Mouse (Mus musculus) limb, embryonic 14.5 days (tissue): ENCODE measurements around the gene Pcx. TPM values are rescaled to one million over a fixed set of nuclear protein-coding genes. Genes with fewer than 3 reads are reported as not detected.

Source experiments
- ATAC-seq: fragments of 200-750 bp; cut with Nextera tagmentation; 2 replicates; pipeline ENCODE4 v1.8.0; 2017; ENCODE audit warnings: low read depth, moderate number of reproducible peaks, moderate TSS enrichment; ENCODE audit not compliant: low FRiP score
- DNase-seq: peaks from one replicate; pipeline ENCODE4 v3.0.0-alpha.2; 2015; ENCODE audit warnings: low spot score
- H3K27ac ChIP-seq: fragments of 300-500 bp; sonication (generic); replicated peaks from 2 replicates; pipeline ENCODE4 v1.5.1; 2014; ENCODE audit warnings: low read depth, mild to moderate bottlenecking, low read length, moderate library complexity, mixed read lengths
- H3K27me3 ChIP-seq: fragments of 300-500 bp; sonication (generic); 2 replicates; pipeline ENCODE4 v1.6.1; 2014; ENCODE audit warnings: low read length, mixed read lengths; ENCODE audit not compliant: control insufficient read depth, insufficient read depth
- H3K36me3 ChIP-seq: fragments of 300-500 bp; sonication (generic); 2 replicates; pipeline ENCODE4 v1.6.1; 2014; ENCODE audit warnings: mild to moderate bottlenecking, low read length, moderate library complexity, mixed read lengths; ENCODE audit not compliant: control insufficient read depth, insufficient read depth
- H3K4me1 ChIP-seq: fragments of 300-500 bp; sonication (generic); 2 replicates; pipeline ENCODE4 v1.6.1; 2014; ENCODE audit warnings: antibody characterized with exemption, low read length, mixed read lengths; ENCODE audit not compliant: control insufficient read depth, insufficient read depth
- H3K4me2 ChIP-seq: fragments of 300-500 bp; sonication (generic); replicated peaks from 2 replicates; pipeline ENCODE4 v1.6.1; 2014; ENCODE audit warnings: low read depth, mild to moderate bottlenecking, low read length, moderate library complexity; ENCODE audit not compliant: severe bottlenecking
- H3K4me3 ChIP-seq: fragments of 300-500 bp; sonication (generic); replicated peaks from 2 replicates; pipeline ENCODE4 v1.5.1; 2014; ENCODE audit warnings: low read length
- H3K9ac ChIP-seq: fragments of 300-500 bp; sonication (generic); 2 replicates; pipeline ENCODE4 v1.6.1; 2014; ENCODE audit warnings: mild to moderate bottlenecking, low read depth, low read length, moderate library complexity; ENCODE audit not compliant: severe bottlenecking
- H3K9me3 ChIP-seq: fragments of 300-500 bp; sonication (generic); 2 replicates; pipeline ENCODE4 v1.6.1; 2016; ENCODE audit warnings: low read length; ENCODE audit not compliant: control insufficient read depth
- POLR2A ChIP-seq: fragments of 200-500 bp; IDR thresholded peaks from 2 replicates; pipeline ENCODE4 v1.8.0; 2012; ENCODE audit warnings: inconsistent platforms, mild to moderate bottlenecking, moderate library complexity, borderline replicate concordance; ENCODE audit not compliant: insufficient read depth, insufficient read length; ENCODE audit errors: extremely low read depth
- WGBS: fragments of 180-500 bp; shearing (Covaris S2); extraction: QIAGEN DNeasy Blood & Tissue Kit; methylation state at CpG from one replicate; pipeline ENCODE4 v1.1.7; 2014; 5-methylcytosine and 5-hydroxymethylcytosine counted together
- polyA plus RNA-seq, 2 experiments: library from polyadenylated mRNA; depleted of rRNA in 1 of 2; stranded (reverse) in 1 of 2; unstranded in 1 of 2; fragments of >200 nt; fragmentation: Nextera tagmentation in 1 of 2; extraction: Ambion mirVana in 1 of 2; gene quantifications; 2 replicates each; pipeline versions ENCODE4 v1.2.1 to v1.2.3; 2012 to 2014

The Pcx gene
- polyA plus RNA-seq, 2 experiments, result 11.8 to 14.8 TPM

DNA sequence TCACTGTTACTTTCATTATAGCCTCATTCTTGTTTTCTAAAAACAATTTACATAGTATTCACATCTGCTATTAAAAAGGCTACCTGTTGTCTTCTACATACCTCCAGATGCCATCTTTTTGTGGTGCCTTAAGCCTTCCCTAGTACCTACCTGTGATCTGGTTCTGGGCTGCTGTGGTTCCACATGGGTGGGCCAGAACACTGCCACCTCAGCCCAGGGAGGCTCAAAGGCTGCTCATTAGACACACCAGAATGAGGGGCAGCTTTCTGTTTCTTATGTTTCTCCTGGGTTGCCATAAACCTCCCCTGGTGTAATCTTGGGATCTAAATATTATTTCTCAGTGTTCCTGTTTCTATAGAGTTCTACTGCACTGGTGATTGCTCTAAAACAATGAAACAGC, 31.8 kb downstream of the Pcx start:
- no peaks in the 10 kb centered on the region for H3K36me3 ChIP-seq
- H3K9me3 ChIP-seq, result no peaks in the 10 kb centered on the region
- no peak overlapping the region for H3K4me2 ChIP-seq
- no peak overlapping the region for H3K27ac ChIP-seq
- H3K4me3 ChIP-seq, result no peak overlapping the region
- DNase-seq (no peak), ATAC-seq (no peak)
- no peak overlapping the region for H3K9ac ChIP-seq
- no peaks in the 10 kb centered on the region for H3K27me3 ChIP-seq
- TF ChIP-seq POLR2A, result no peak
- H3K4me1 ChIP-seq, result no peaks in the 10 kb centered on the region

DNA sequence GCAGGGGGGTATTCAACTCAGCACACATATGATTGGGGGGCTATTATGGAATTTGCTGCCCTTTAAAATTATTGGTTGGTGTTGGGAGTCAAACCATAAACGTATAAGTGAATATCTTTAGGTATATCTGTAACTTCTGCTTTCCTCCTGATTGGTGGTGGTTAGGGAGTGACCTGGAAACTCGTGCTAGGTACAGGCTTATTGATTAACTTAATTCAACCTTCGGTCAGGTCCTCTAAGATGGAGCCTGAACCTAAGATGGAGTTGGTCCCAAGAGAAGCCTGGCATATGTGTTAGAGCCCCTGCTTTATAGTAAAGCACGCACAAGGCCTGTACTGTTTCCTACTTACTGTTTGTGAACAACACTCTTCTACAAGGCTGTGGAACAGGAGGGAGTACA, 34.8 kb downstream of the Pcx start:
- Histone ChIP-seq H3K4me3 (no peak overlapping the region), H3K27me3 (no peaks in the 10 kb centered on the region), H3K36me3 (no peaks in the 10 kb centered on the region), H3K4me1 (no peaks in the 10 kb centered on the region), H3K27ac (no peak overlapping the region), H3K9me3 (no peaks in the 10 kb centered on the region), H3K4me2 (no peak overlapping the region), H3K9ac (no peak overlapping the region)
- no peak for TF ChIP-seq POLR2A
- no peak for DNase-seq
- no peak for ATAC-seq
- 87% methylated on average over 4 of the region's 4 CpGs for WGBS

DNA sequence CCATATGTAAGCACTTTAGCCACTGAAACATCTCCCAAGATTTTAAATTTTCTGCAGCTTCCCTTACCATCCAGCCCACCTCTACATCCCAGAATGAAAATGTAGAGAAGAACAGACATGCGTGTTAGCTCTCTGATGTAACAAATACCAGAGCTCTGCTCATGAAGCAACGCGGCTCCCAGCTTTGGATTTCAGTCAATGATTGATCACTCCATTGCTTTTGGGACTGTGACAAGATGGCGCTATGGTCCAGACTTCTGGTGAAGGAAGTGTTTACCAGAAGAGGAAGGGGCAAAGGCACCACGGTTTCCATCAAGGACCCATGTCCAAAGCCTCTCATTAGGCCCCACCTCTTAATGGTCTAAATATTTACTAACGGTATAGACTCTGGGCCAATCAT, 35.6 kb downstream of the Pcx start:
- no peaks in the 10 kb centered on the region for H3K4me1 ChIP-seq
- DNase-seq (no peak), ATAC-seq (no peak)
- no peaks in the 10 kb centered on the region for H3K27me3 ChIP-seq
- no peak for TF ChIP-seq POLR2A
- no peak overlapping the region for H3K4me2 ChIP-seq
- WGBS, result 89% methylated on average over 6 of the region's 6 CpGs
- H3K36me3 ChIP-seq, result no peaks in the 10 kb centered on the region
- no peak overlapping the region for H3K4me3 ChIP-seq
- no peaks in the 10 kb centered on the region for H3K9me3 ChIP-seq
- H3K27ac ChIP-seq, result no peak overlapping the region
- no peak overlapping the region for H3K9ac ChIP-seq

DNA sequence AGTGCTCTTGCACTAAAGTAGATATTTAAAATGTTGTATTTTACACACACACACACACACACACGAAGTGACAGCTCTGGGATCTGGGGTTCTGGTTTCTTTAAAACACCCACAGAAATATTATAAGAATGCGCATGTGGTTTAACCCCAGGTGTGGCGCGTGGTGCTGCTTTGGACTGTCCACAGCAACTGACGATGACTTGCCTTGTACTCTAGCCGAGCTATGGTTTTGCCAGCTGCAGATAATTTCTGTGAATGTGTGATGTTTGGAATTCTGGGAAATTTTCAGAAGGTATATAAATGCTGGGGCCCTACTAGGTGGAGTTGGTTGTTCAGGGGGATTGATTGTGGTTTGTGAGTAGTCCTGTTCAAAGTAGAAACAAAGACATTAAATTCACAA, 37.5 kb downstream of the Pcx start:
- no peak for ATAC-seq

DNA sequence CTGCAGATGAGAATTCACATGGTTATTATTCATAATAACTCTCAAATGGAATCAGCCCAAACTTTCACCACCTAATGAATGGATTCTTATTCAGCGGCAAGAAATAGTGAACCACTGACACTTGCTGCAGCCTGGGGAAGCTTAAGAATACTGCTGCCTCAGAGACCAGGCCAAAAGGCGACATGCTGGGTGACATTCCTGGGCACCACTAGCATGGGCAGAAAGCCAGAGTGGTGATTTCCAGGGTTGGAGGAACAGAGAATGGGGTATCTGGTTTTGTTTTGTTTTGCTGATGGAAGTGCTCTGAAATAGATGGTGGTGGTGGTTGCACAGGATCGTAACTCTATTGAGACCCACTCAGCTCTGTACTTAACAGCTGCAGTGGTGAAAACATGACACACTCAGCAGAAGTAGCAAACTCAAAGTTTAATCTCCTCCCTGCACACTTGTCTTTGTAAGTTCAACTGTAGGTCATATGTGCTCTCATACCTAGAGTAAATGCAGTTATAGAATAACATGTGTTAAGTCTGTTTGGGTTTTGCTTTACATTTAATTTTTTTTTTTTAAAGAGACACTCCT, 38.1 kb downstream of the Pcx start:
- Histone ChIP-seq H3K27me3 (no peaks in the 10 kb centered on the region), H3K27ac (no peak overlapping the region), H3K36me3 (no peaks in the 10 kb centered on the region), H3K9me3 (no peaks in the 10 kb centered on the region), H3K4me2 (no peak overlapping the region), H3K4me3 (no peak overlapping the region), H3K4me1 (no peaks in the 10 kb centered on the region), H3K9ac (no peak overlapping the region)
- ATAC-seq, result no peak
- WGBS, result 70% methylated on average over 3 of the region's 3 CpGs
- no peak for DNase-seq
- TF ChIP-seq POLR2A, result no peak

More for the DNA sequence above, 37.5 kb downstream of the Pcx start:
- TF ChIP-seq POLR2A, result no peak
- H3K4me1 ChIP-seq, result no peaks in the 10 kb centered on the region
- H3K36me3 ChIP-seq, result no peaks in the 10 kb centered on the region
- no peaks in the 10 kb centered on the region for H3K9me3 ChIP-seq
- no peak overlapping the region for H3K4me2 ChIP-seq
- H3K4me3 ChIP-seq, result no peak overlapping the region
- no peak for DNase-seq
- H3K27me3 ChIP-seq, result no peaks in the 10 kb centered on the region
- H3K9ac ChIP-seq, result no peak overlapping the region
- 73% methylated on average over 6 of the region's 6 CpGs for WGBS
- no peak overlapping the region for H3K27ac ChIP-seq

DNA sequence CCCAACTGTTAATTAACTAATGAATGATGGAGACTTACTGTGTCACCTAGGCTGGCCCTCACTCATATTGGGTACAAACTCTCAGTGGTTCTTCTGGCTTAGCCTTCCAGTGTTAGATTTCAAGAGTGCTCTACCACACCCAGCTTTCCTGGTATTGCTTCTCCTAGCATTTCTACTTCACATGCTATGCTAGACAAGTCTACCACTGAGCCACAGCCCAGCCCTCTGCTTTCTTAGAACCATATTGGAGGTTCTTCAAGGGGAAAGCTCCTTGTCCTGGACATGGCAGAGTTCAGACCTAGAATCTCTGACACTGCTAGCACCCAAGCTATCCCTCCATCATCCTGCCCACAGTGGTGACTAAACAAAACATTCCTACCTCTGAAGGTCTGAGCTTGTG, 44.0 kb downstream of the Pcx start:
- TF ChIP-seq POLR2A, result no peak
- H3K9ac ChIP-seq, result no peak overlapping the region
- H3K4me1 ChIP-seq, result peaks cover 8% of the 10 kb centered on the region
- H3K4me3 ChIP-seq, result no peak overlapping the region
- H3K27ac ChIP-seq, result no peak overlapping the region
- ATAC-seq (no peak), DNase-seq (no peak)
- no peaks in the 10 kb centered on the region for H3K9me3 ChIP-seq
- no peaks in the 10 kb centered on the region for H3K36me3 ChIP-seq
- no peak overlapping the region for H3K4me2 ChIP-seq
- H3K27me3 ChIP-seq, result no peaks in the 10 kb centered on the region
